Mouse (Mus musculus) liver, embryonic 14.5 days (tissue): ENCODE measurements around the gene Nceh1.

ENCODE experiments used
- CTCF ChIP-seq: IDR thresholded peaks from 2 replicates; pipeline ENCODE4 v1.5.1; 2016; ENCODE audit warnings: antibody characterized with exemption, low read depth, control low read depth
- EP300 ChIP-seq: IDR thresholded peaks from 2 replicates; pipeline ENCODE4 v1.6.1; 2016; ENCODE audit warnings: antibody characterized with exemption, low read depth

DNA sequence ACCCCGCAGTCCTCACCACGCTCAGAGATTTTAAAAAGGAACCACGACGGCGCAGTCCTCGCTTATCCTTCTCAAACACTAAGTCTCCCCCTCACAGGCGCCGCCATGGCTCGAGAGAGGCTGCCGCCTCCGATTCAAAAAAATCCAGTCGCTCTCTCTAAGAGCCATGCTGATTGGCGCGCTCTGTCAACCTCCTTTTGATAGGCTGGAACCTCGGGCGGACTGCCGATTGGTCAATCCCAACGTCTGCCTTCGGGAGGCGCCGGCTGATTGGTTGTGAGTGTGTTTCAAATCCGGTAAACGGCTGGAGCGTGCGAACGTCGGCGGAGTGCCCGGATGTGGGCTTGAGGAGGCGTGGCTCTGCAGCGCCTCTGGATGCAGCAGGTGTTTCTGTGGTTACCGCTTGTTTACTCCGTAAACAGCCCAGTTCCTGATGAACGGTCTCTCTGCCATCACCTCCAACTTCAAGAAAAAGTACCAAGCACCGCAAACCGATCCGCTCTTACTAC lies 29.0 kb upstream of the Nceh1 start, which contains the start of gene Ect2:
- TF ChIP-seq CTCF = no peak
- TF ChIP-seq EP300 = peak; percentile 58
